Mouse (Mus musculus) liver, adult 2 months (tissue): ENCODE results near the gene Kpna7.
"Not testable (repeated sequence)": the region's sequence is repeated elsewhere in the genome, so short reads cannot be mapped to it uniquely, and the experiment has no call there.

Experiments used
- CTCF ChIP-seq: fragments of 200-500 bp; IDR thresholded peaks from 2 replicates; pipeline ENCODE4 v1.5.1; 2011; ENCODE audit warnings: low read depth, low read length, control low read depth
- POLR2A ChIP-seq: fragments of 200-500 bp; IDR thresholded peaks from 2 replicates; pipeline ENCODE4 v1.6.1; 2011; ENCODE audit warnings: low read length, control low read depth; ENCODE audit not compliant: insufficient read depth; ENCODE audit errors: extremely low read depth

DNA sequence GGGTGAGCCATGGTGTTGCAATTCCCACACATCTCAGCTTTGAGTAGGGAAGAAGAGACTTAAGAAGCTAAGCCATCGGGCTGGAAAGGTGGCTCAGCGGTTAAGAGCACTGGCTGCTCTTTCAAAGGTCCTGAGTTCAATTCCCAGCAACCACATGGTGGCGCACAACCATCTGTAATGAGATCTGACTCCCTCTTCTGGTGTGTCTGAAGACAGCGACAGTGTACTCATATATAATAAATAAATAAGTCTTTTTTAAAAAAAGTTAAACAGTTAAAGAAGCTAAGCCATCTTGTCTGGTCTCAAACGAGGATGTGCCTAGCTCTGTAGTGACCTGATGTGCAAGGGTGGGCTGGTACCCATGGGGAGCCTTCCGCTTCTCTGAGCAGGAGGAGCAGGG, 49.4 kb upstream of the Kpna7 start:
- not testable (repeated sequence) for TF ChIP-seq POLR2A, CTCF
